Mouse (Mus musculus) testis, adult 2 months (tissue): Measurements from ENCODE around the gene Grin1. TPM values are rescaled to one million over a fixed set of nuclear protein-coding genes. Genes with fewer than 3 reads are reported as not detected.

Experiments used
- H3K27ac ChIP-seq: fragments of 200-500 bp; 2 replicates; pipeline ENCODE4 v1.5.1; 2012; ENCODE audit warnings: low read depth, low read length; ENCODE audit not compliant: control insufficient read depth, insufficient read depth
- H3K27me3 ChIP-seq: fragments of 200-500 bp; 2 replicates; pipeline ENCODE4 v1.6.1; 2012; ENCODE audit warnings: mild to moderate bottlenecking, low read length, moderate library complexity; ENCODE audit not compliant: control insufficient read depth, insufficient read depth
- H3K36me3 ChIP-seq: fragments of 200-500 bp; 2 replicates; pipeline ENCODE4 v1.6.1; 2012; ENCODE audit warnings: mild to moderate bottlenecking, low read length; ENCODE audit not compliant: control insufficient read depth, insufficient read depth
- H3K4me1 ChIP-seq: fragments of 200-500 bp; 2 replicates; pipeline ENCODE4 v1.6.1; 2012; ENCODE audit warnings: low read length; ENCODE audit not compliant: control insufficient read depth, insufficient read depth
- H3K4me3 ChIP-seq: fragments of 200-500 bp; 2 replicates; pipeline ENCODE4 v1.5.1; 2012; ENCODE audit warnings: low read depth, mild to moderate bottlenecking, low read length, moderate library complexity, mixed read lengths; ENCODE audit not compliant: control insufficient read depth
- CTCF ChIP-seq: fragments of 200-500 bp; IDR thresholded peaks from 2 replicates; pipeline ENCODE4 v1.5.1; 2012; ENCODE audit warnings: low read depth, mild to moderate bottlenecking, inconsistent platforms, low read length, moderate library complexity; ENCODE audit not compliant: control insufficient read depth, insufficient read depth, insufficient replicate concordance
- POLR2A ChIP-seq: fragments of 200-500 bp; IDR thresholded peaks from 2 replicates; pipeline ENCODE4 v1.6.1; 2012; ENCODE audit warnings: low read depth, mild to moderate bottlenecking, inconsistent platforms, low read length, moderate library complexity; ENCODE audit not compliant: control insufficient read depth
- polyA plus RNA-seq: library from polyadenylated mRNA; depleted of rRNA; stranded (reverse); fragments of >200 nt; gene quantifications from 2 replicates; pipeline ENCODE4 v1.2.3, GENCODE M21; 2012

Gene Grin1
- polyA plus RNA-seq, 1 experiment, result 0.75 TPM

DNA sequence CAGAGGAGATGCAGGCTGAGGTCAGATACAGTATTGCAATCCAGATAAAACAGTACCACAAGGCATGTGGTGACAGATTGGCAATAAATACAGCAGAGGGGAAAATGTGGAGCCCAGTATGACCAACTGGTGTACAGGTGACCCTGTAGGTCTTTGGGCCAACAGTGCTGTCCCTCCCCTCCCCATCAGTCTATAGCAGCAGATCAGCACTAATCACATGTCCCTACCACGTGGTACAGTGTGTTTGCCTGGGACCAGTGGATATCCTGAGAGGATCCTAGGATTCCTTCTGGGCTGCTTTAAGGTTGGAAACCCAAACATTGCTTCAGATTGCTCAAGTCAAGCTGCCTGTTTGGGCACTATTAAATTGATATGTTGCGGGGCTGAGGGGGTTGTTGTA is 14.6 kb upstream of the Grin1 start:
- Histone ChIP-seq H3K4me3 (peak overlapping the region; percentile 100), H3K36me3 (peaks cover 3% of the 10 kb centered on the region), H3K27ac (no peak overlapping the region), H3K4me1 (peaks cover 5% of the 10 kb centered on the region), H3K27me3 (no peaks in the 10 kb centered on the region)
- no peak for TF ChIP-seq POLR2A
- TF ChIP-seq CTCF, result no peak

GRCm38 (mm10) chr2:25332286-25333160 is 13.5 kb upstream of the Grin1 start, which contains the start of gene Man1b1:
Man1b1 (plus strand) TSS chr2:25332338.
- TF ChIP-seq POLR2A (peak; percentile 96), CTCF (no peak)
- Histone ChIP-seq H3K4me3 (peak within 1 kb of the TSS; percentile 100), H3K36me3 (peaks cover 2% of the 10 kb centered on the region), H3K27me3 (no peaks in the 10 kb centered on the region), H3K4me1 (peaks cover 5% of the 10 kb centered on the region), H3K27ac (peak within 1 kb of the TSS; percentile 99)

- Histone ChIP-seq H3K4me1 (peaks cover 4% of the 10 kb centered on the region), H3K27me3 (no peaks in the 10 kb centered on the region), H3K27ac (peak overlapping the region; percentile 64), H3K4me3 (peak overlapping the region; percentile 100), H3K36me3 (peaks cover 1% of the 10 kb centered on the region; the same call in 1 of the 2 replicates)
- no peak for TF ChIP-seq POLR2A
- TF ChIP-seq CTCF, result no peak
Measured at GRCm38 (mm10) chr2:25331470-25331869, 12.5 kb upstream of the Grin1 start.

- peak; percentile 21; the same call in 1 of the 2 replicates for TF ChIP-seq CTCF
- TF ChIP-seq POLR2A, result no peak
- peaks cover 3% of the 10 kb centered on the region; the same call in 1 of the 2 replicates for H3K4me1 ChIP-seq
- H3K27me3 ChIP-seq, result no peaks in the 10 kb centered on the region
- H3K27ac ChIP-seq, result no peak overlapping the region
- H3K4me3 ChIP-seq, result no peak overlapping the region
- H3K36me3 ChIP-seq, result no peaks in the 10 kb centered on the region; the same call in 1 of the 2 replicates
Measured at GRCm38 (mm10) chr2:25328440-25328839, 9.5 kb upstream of the Grin1 start.

GRCm38 (mm10) chr2:25326036-25326435 is 7.0 kb upstream of the Grin1 start:
- H3K36me3 ChIP-seq, result no peaks in the 10 kb centered on the region; the same call in 1 of the 2 replicates
- TF ChIP-seq POLR2A, result no peak
- no peak for TF ChIP-seq CTCF
- H3K27ac ChIP-seq, result no peak overlapping the region

GRCm38 (mm10) chr2:25320084-25320483 is 1.1 kb upstream of the Grin1 start:
- Histone ChIP-seq H3K27ac (no peak overlapping the region), H3K4me3 (no peak overlapping the region), H3K4me1 (peaks cover 8% of the 10 kb centered on the region), H3K36me3 (no peaks in the 10 kb centered on the region), H3K27me3 (no peaks in the 10 kb centered on the region)
- no peak for TF ChIP-seq CTCF
- TF ChIP-seq POLR2A, result no peak

More at GRCm38 (mm10) chr2:25326036-25326435, 7.0 kb upstream of the Grin1 start:
- Histone ChIP-seq H3K4me1 (no peaks in the 10 kb centered on the region), H3K27me3 (no peaks in the 10 kb centered on the region), H3K4me3 (no peak overlapping the region)
